Mouse (Mus musculus) midbrain, embryonic 12.5 days (tissue): ENCODE results near the gene Hoxa10. TPM values are rescaled to one million over a fixed set of nuclear protein-coding genes. Genes with fewer than 3 reads are reported as not detected.
A peak's percentile ranks its signal among the peaks of the same experiment; 100 is the strongest.

Experiments used
- ATAC-seq: fragments of 200-750 bp; cut with Nextera tagmentation; 2 replicates; pipeline ENCODE4 v1.8.0; 2017; ENCODE audit warnings: low read depth, moderate TSS enrichment, moderate library complexity; ENCODE audit not compliant: low FRiP score
- H3K27ac ChIP-seq: fragments of 300-500 bp; sonication (generic); replicated peaks from 2 replicates; pipeline ENCODE4 v1.5.1; 2016; ENCODE audit warnings: mild to moderate bottlenecking
- H3K27me3 ChIP-seq: fragments of 300-500 bp; sonication (generic); 2 replicates; pipeline ENCODE4 v1.6.1; 2016; ENCODE audit warnings: mild to moderate bottlenecking
- H3K36me3 ChIP-seq: fragments of 300-500 bp; sonication (generic); 2 replicates; pipeline ENCODE4 v1.6.1; 2016
- H3K4me1 ChIP-seq: fragments of 300-500 bp; sonication (generic); 2 replicates; pipeline ENCODE4 v1.6.1; 2016
- H3K4me2 ChIP-seq: fragments of 300-500 bp; sonication (generic); replicated peaks from 2 replicates; pipeline ENCODE4 v1.6.1; 2016; ENCODE audit warnings: mild to moderate bottlenecking, moderate library complexity
- H3K4me3 ChIP-seq: fragments of 300-500 bp; sonication (generic); 2 replicates; pipeline ENCODE4 v1.5.1; 2016; ENCODE audit warnings: mild to moderate bottlenecking
- H3K9ac ChIP-seq: fragments of 300-500 bp; sonication (generic); replicated peaks from 2 replicates; pipeline ENCODE4 v1.6.1; 2016; ENCODE audit warnings: mild to moderate bottlenecking, moderate library complexity
- H3K9me3 ChIP-seq: fragments of 300-500 bp; sonication (generic); 2 replicates; pipeline ENCODE4 v1.6.1; 2016; ENCODE audit warnings: mild to moderate bottlenecking
- WGBS: fragments of 180-500 bp; shearing (Covaris S2); methylation state at CpG from one replicate; pipeline ENCODE4 v1.1.7; 2016; 5-methylcytosine and 5-hydroxymethylcytosine counted together
- polyA plus RNA-seq: library from polyadenylated mRNA; unstranded; fragments of >200 nt; fragmentation: Nextera tagmentation; extraction: Ambion mirVana; gene quantifications from 2 replicates; pipeline ENCODE4 v1.2.1, GENCODE M21; 2016

Hoxa10 gene
- not detected in 2 replicates for polyA plus RNA-seq

DNA sequence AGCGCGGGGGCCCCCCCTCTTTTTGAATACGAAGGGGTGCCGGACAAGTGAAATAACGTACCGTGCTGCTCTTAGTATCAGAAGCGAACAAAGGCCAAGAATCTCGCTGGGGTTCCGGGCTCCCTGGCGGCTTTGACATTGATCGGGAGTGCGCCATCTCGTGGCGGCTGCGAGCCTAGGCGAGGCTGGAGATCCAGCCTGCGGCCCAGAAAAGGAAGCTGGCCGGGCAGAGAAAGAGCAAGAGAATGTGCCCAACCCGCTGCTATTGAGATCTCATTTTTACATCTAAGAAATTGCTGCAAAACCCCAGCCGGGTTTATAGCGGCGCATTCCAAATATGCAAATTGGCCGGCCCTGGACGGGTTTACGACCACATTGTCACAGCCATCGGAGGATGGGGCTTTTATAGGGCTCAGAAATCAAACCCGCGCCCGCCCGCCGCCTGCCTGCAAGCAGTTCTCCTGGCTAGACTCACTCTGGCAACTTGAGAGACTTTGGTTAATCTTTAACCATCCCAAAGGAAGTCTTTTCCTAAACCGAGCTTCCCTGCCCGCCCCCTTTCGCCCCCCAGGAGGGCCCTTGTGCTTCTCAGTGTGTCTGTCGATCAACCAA is at the start of gene Hoxa10:
TSS of gene Hoxa10 (minus strand) at position 466 of the 612 bp plus-strand sequence.
- peak within 1 kb of the TSS; percentile 27 for H3K4me2 ChIP-seq
- peaks cover 94% of the 10 kb centered on the region for H3K27me3 ChIP-seq
- no peak for ATAC-seq
- no peak within 1 kb of the TSS for H3K9ac ChIP-seq
- no peaks in the 10 kb centered on the region for H3K9me3 ChIP-seq
- WGBS = 1% methylated on average over 35 of the region's 35 CpGs
- 0 out of 2 replicates have a peak within 1 kb of the TSS, but pooled peaks have one; percentile 1 for H3K4me3 ChIP-seq
- peaks cover 3% of the 10 kb centered on the region; the same call in 1 of the 2 replicates for H3K4me1 ChIP-seq
- no peaks in the 10 kb centered on the region for H3K36me3 ChIP-seq
- no peak within 1 kb of the TSS for H3K27ac ChIP-seq

DNA sequence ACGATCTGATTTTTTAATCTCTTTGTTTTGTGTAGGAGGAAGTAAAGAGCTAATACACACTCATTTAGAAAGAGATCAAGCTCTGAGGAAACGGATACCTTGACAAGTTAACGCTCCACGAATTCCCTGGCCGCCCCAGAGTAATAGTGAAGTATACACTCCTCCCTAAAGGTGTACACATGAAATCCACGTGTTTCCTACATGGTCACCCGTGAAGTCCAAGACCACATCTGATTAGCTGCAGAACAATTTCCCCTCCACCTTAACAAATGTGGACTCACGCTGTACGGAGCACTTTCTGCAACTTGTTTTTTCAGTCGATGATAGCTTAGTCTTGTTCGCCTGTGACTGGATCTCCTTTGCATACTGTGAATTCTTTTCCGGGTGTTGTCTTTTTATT is 49.5 kb upstream of the Hoxa10 start:
- Histone ChIP-seq H3K27me3 (peaks cover 86% of the 10 kb centered on the region), H3K4me1 (peaks cover 6% of the 10 kb centered on the region; the same call in 1 of the 2 replicates), H3K27ac (no peak overlapping the region), H3K36me3 (no peaks in the 10 kb centered on the region), H3K4me3 (no peak overlapping the region), H3K4me2 (no peak overlapping the region), H3K9ac (no peak overlapping the region), H3K9me3 (no peaks in the 10 kb centered on the region)
- no peak for ATAC-seq
- 20% methylated on average over 12 of the region's 12 CpGs for WGBS

DNA sequence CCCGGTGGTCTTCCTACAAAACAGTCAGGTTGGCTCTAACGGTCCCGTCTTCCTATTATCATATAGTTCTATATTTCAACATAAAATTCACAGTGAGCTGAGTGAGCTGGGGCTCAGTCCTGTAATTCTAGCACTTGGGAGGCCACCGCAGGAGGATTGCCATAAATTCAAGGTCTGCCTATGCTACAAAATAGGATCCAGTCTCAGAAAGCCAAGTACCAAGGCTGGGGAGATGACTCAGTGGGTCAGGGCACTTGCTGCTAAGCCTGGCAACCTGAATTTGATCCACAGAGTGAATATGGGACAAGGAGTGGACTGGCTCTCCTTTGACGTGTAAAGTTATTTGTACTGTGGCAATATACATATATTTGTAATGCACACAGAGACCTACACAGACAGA is 43.2 kb upstream of the Hoxa10 start:
- ATAC-seq = no peak
- H3K4me1 ChIP-seq = no peaks in the 10 kb centered on the region

DNA sequence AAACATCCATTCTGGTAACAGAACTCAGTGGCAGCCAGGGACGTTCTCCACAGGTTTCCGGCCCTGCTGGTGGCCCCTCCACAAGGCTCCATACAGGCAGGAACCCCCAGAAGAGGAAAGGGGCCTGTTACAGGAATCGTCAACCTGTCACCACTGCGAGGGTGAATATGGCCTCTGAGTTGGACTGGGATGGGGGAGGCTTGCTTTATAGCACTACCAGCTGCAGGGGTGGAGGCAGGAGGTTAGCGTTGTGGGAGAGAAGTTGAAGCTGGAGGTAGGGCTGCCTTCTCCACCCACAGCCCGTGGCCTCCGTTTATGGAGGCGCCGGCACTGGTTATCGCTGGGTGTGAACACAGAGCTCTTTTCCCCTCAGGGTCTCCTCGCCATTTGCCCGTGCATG is 40.4 kb upstream of the Hoxa10 start:
- WGBS = 70% methylated on average over 12 of the region's 12 CpGs
- Histone ChIP-seq H3K27me3 (peaks cover 83% of the 10 kb centered on the region), H3K27ac (no peak overlapping the region)

More for the DNA sequence above, 43.2 kb upstream of the Hoxa10 start:
- H3K27me3 ChIP-seq = peaks cover 76% of the 10 kb centered on the region
- H3K9me3 ChIP-seq = no peaks in the 10 kb centered on the region
- no peak overlapping the region for H3K27ac ChIP-seq
- no peak overlapping the region for H3K4me3 ChIP-seq
- 84% methylated on average over 5 of the region's 5 CpGs for WGBS
- no peaks in the 10 kb centered on the region for H3K36me3 ChIP-seq
- no peak overlapping the region for H3K4me2 ChIP-seq
- H3K9ac ChIP-seq = no peak overlapping the region

DNA sequence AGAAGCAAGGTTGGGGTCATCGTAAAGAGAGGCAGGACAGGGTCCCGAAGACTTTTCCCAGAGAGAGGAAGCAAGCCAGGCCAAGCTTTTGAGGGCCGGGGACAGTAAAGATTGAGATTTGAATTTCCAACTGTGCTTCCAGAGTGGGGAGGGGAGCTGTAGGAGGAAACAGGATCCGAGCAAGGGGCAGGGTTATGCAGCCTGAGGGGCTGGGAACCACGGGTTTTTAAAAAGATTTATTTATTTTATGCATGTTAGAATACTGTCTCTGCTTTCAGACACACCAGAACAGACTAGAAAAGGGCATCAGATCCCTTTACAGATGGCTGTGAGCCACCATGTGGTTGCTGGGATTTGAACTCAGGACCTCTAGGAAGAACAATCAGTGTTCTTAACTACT is 36.3 kb upstream of the Hoxa10 start:
- no peak overlapping the region for H3K9ac ChIP-seq
- no peaks in the 10 kb centered on the region for H3K4me1 ChIP-seq
- H3K27me3 ChIP-seq = peaks cover 93% of the 10 kb centered on the region
- H3K4me3 ChIP-seq = no peak overlapping the region
- ATAC-seq = no peak
- H3K4me2 ChIP-seq = no peak overlapping the region
- no peak overlapping the region for H3K27ac ChIP-seq
- WGBS = 7% methylated on average over 5 of the region's 5 CpGs
- H3K36me3 ChIP-seq = no peaks in the 10 kb centered on the region
- no peaks in the 10 kb centered on the region for H3K9me3 ChIP-seq

More for the DNA sequence above, 40.4 kb upstream of the Hoxa10 start:
- no peaks in the 10 kb centered on the region for H3K36me3 ChIP-seq
- H3K9me3 ChIP-seq = no peaks in the 10 kb centered on the region
- H3K9ac ChIP-seq = no peak overlapping the region
- H3K4me3 ChIP-seq = no peak overlapping the region
- no peaks in the 10 kb centered on the region for H3K4me1 ChIP-seq
- ATAC-seq = no peak
- H3K4me2 ChIP-seq = no peak overlapping the region

DNA sequence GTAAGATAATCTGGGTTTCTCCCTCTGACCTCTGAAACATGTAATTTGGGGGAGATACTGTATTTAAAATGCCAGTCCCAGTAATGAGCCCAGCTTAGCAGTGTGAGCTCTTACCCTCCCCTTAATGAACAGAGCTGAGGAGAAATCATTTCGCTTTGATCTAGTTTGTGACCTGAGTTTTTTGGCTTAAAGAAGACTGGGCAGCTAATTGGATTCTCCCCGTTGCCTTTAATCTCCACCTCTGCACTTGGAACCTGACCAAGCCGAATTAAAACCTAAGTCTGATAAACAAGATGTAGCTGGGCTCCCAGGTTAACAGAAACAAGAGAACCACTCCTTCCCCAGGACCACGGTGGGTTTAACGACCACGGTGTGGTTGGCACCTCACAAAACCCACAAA is 35.7 kb upstream of the Hoxa10 start:
- ATAC-seq = no peak
- Histone ChIP-seq H3K9me3 (no peaks in the 10 kb centered on the region), H3K4me3 (no peak overlapping the region), H3K36me3 (no peaks in the 10 kb centered on the region), H3K4me2 (no peak overlapping the region), H3K27ac (no peak overlapping the region), H3K27me3 (peaks cover 93% of the 10 kb centered on the region), H3K9ac (no peak overlapping the region), H3K4me1 (no peaks in the 10 kb centered on the region)
- under 1% methylated on average over 6 of the region's 6 CpGs for whole genome bisulfite sequencing

DNA sequence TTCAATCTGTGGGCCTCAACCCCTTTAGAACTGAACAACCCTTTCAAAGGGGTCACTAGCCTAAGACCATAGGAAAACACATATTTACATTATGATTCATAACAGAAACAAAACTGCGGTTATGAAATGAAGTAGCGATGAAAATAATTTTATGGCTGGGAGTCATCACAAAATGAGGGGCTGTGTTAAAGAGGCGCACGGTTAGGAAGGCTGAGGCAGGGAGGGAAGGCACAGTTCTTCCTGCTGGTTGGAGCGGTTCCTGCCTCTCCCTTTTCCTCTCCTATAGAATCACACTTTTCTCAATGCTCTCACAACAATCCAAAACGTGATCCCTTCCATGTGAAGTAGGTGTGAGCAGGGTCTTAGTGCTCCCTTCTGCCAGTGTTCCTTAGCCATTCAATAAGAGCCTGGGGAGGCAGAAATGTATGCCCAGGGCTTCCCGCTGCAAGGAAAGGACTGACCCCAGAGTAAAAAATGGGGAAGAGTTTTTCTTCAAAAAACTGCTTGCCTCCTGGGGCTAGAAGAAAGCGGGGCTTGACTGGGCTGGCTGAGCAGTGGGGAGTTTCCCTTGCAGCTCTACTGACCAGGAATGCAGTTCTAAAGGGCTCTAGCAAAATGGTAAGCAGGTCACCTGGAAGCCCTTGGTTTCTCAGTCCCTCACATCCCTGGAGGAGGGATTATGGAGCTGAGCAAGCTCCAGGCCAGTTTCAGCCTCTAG is 35.1 kb upstream of the Hoxa10 start:
- H3K4me3 ChIP-seq = no peak overlapping the region
- H3K27me3 ChIP-seq = peaks cover 93% of the 10 kb centered on the region
- no peaks in the 10 kb centered on the region for H3K9me3 ChIP-seq
- H3K36me3 ChIP-seq = no peaks in the 10 kb centered on the region
- H3K4me1 ChIP-seq = no peaks in the 10 kb centered on the region
- no peak overlapping the region for H3K27ac ChIP-seq
- no peak for ATAC-seq
- H3K4me2 ChIP-seq = no peak overlapping the region
- no peak overlapping the region for H3K9ac ChIP-seq
- WGBS = 5% methylated on average over 8 of the region's 8 CpGs

DNA sequence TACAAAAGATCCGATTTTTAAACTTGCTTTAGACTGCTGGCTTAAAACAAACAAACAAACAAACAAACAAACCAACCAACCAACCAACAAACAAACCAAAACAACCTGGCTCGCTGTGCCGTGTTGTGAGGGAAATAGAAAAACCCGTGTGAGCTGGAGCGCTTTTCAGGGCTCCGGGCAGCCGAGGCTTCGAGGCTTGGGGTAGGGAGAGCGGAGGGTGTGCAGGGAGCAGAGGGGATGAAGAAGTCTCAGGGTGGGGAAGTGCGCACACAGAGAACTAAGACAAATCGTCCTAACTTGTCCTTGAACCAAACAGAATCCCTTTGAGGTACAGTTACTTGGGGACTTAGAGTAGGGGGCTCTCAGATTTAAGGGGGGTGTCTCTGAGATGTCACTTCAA is 33.9 kb upstream of the Hoxa10 start:
- Histone ChIP-seq H3K4me2 (no peak overlapping the region), H3K4me3 (no peak overlapping the region), H3K9me3 (no peaks in the 10 kb centered on the region), H3K9ac (no peak overlapping the region), H3K27me3 (peaks cover 96% of the 10 kb centered on the region), H3K27ac (no peak overlapping the region), H3K36me3 (no peaks in the 10 kb centered on the region), H3K4me1 (no peaks in the 10 kb centered on the region)
- ATAC-seq = no peak
- WGBS = under 1% methylated on average over 11 of the region's 11 CpGs

DNA sequence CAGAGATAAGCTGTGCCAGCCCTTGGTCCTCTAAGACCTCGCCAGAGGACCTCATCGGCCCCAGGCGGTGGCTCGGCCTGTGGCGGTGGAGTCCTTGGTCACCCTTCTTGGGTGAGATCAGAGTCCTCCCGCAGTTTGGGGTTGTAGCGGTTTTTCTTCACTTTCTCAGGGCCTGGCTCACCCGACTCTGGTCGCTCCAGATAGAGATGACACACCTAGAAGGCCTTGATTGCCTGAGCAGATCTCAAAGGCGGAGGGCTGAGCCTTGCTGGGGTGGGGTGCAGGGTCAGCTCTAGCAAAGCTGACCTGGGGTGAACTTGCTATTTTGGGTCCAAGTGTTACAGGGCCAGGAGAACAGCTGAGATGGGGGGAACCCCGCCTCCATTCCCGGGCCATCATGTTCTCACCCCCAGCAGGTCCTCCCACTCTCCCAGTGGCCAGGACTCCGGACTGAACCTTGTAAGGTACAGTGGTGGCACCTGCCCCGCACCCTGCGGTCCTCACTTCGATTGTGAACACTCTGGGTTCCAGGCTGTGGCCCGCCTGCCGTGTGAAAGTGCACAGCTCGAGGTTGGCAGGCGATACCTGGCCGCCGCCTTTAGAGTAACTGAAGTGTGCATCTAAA is 33.1 kb upstream of the Hoxa10 start:
- no peak overlapping the region for H3K4me3 ChIP-seq
- no peaks in the 10 kb centered on the region for H3K9me3 ChIP-seq
- H3K4me2 ChIP-seq = no peak overlapping the region
- no peaks in the 10 kb centered on the region for H3K4me1 ChIP-seq
- H3K27ac ChIP-seq = no peak overlapping the region
- no peak for ATAC-seq
- no peak overlapping the region for H3K9ac ChIP-seq
- peaks cover 98% of the 10 kb centered on the region for H3K27me3 ChIP-seq
- no peaks in the 10 kb centered on the region for H3K36me3 ChIP-seq
- 0% methylated on average over 22 of the region's 22 CpGs for WGBS

DNA sequence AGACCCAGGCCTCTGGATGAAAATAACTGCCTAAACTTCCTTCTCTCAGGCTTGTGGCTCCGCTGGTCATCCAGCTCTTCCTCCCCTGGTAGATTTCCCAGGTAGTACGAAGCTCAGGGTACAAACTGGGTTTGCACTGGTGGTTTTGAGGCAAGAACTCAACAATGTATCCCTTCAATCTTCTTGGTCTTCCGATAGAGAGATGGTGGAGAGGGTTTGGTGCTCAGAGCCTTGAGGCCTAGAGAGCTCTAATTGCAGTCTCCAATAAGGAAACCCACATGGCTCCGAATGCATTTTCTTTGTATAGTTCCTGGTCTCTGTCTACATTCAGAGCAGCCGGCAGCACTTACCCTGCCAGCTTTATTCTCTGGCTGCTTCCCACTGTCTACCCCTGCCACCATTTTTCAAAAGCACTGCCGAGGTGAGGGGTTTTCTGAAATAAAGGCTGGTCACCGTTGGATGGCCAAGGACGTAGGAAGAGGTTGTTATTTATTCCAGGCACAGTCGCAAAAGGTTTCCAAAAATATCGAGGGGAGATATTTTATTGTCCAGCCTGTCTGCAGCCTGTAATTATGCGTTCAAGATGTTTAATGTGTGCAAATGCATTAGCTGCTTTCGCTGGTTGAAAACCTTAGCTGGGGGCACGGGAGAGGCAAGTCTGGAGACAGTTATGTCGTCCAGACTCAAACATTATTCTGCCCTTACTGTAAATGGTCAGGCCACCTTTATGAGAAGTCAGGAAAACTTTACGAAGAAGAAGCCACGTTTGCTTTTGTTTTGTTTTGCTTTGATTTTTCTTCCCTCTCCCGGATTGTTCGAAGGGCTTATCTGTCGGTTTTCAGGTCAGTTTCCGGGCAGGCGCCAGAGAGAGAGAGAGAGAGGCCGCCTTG is 32.4 kb upstream of the Hoxa10 start:
- H3K9ac ChIP-seq = no peak overlapping the region
- no peaks in the 10 kb centered on the region for H3K4me1 ChIP-seq
- no peaks in the 10 kb centered on the region for H3K36me3 ChIP-seq
- H3K27me3 ChIP-seq = peaks cover 98% of the 10 kb centered on the region
- H3K27ac ChIP-seq = no peak overlapping the region
- no peak overlapping the region for H3K4me3 ChIP-seq
- no peaks in the 10 kb centered on the region for H3K9me3 ChIP-seq
- no peak overlapping the region for H3K4me2 ChIP-seq
- ATAC-seq = no peak
- WGBS = 2% methylated on average over 22 of the region's 22 CpGs

DNA sequence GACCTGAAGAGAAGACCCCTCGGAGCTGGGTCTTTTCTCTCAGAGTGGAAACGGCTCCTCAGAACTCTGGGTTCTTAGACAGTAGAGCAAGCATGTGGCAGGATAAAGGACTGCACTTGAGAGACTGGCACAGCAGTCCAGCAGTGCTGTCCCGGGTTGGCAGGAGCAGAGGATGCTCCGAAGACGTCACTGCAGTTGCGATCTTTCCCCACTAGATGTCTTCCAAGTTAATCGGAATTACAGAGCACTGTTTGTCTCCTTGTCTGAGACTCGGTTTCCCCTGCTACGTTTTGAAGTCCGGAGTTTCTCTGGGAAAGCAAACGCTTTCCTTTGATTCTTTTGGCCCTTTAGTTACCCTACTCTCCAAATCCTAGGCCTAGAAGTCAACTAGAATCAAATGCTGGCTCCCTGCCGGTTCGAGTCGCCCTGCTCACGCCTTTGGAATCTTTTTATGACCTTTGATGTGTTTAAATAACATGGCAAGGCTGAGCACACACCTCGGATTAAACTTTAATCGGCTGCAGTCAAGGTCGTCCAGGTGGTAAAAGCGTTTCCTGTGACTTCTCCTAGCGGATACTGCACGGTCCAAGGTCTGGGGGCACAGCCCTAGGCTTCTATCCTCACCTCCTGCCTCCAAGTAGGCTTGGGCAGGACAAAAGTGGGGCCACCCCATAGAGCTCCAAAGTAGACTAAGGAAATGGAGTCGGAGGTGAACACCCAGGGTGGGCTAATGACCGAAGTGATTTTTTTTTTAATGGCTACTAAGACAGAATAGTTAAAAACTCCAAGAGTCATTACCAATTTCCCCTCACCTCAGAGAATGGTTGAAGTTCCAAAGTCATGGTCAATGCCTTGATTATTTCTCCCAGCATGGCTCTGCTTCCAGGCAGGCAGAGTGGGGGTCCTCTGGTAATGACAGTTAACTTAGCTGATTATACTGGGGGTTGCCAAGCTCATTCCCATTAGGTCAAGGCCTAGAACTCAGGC is 30.1 kb upstream of the Hoxa10 start:
- ATAC-seq = 0 out of 2 replicates have a peak, but pooled peaks have one; percentile 19
- H3K27ac ChIP-seq = no peak overlapping the region

More for the DNA sequence above, 30.1 kb upstream of the Hoxa10 start:
- Histone ChIP-seq H3K9ac (no peak overlapping the region), H3K36me3 (no peaks in the 10 kb centered on the region), H3K4me3 (no peak overlapping the region), H3K4me2 (no peak overlapping the region), H3K9me3 (no peaks in the 10 kb centered on the region), H3K4me1 (no peaks in the 10 kb centered on the region), H3K27me3 (peaks cover 96% of the 10 kb centered on the region)
- 4% methylated on average over 23 of the region's 23 CpGs for WGBS
